Comparison of ENCODE assay signal across 24 mouse cellular contexts in genomic region chr2:9607547-9607946, GRCm38 (mm10).
DNase-seq lines count a peak whose midpoint lies in the region; TF ChIP-seq lines count a peak whose summit lies in the region.
"Had no signal": no experiment of that assay in that cellular context is flagged by ENCODE, and none has a peak within 500 bp of the region (broad histone marks: within the 10 kb centered on the region; RNA-seq: fewer than 3 reads in every experiment).

No protein-coding gene starts in this region.

- no peak overlapping the region for H3K27ac ChIP-seq in layer of hippocampus, adult 2 months
- H3K27ac ChIP-seq: embryonic facial prominence, embryonic 10.5 days; embryonic facial prominence, embryonic 13.5 days; forebrain, embryonic 12.5 days; forebrain, embryonic 15.5 days; gastrocnemius, adult 2 months; heart, embryonic 15.5 days; hindbrain, embryonic 10.5 days; hindbrain, embryonic 13.5 days; intestine, embryonic 15.5 days had no signal

- DNase-seq in cerebellum, adult 9-11 months, result peak; percentile 18
- no peak for DNase-seq in cerebellum, adult 11-12 months
- DNase-seq in layer of hippocampus, adult 8-10 months (ENCODE audit: low spot score in 2 of 2), result peak; percentile 8 to 13
- no peak for DNase-seq in layer of hippocampus, adult 2 months (ENCODE audit: low spot score in 2 of 2)
- peak; percentile 58 for DNase-seq in brain, adult 2 months (ENCODE audit: low read depth, low spot score)
- DNase-seq in telencephalon, adult 2 months (ENCODE audit: low read depth, low spot score), result peak; percentile 28
- DNase-seq: adrenal gland, adult 2 months; adrenal gland, postnatal 14 days; embryo, embryonic 11 days; gastrocnemius, adult 2 months; gastrocnemius, postnatal 14 days; heart, adult 11 months; heart, postnatal 10 days; heart, postnatal 36 days had no signal

- H3K4me3 ChIP-seq in layer of hippocampus, adult 2 months, result no peak overlapping the region
- H3K4me3 ChIP-seq: embryonic facial prominence, embryonic 10.5 days; embryonic facial prominence, embryonic 13.5 days; erythroblast, embryonic 14.5 days; forebrain, embryonic 12.5 days; forebrain, embryonic 15.5 days; gastrocnemius, adult 2 months; heart, embryonic 12.5 days; heart, embryonic 15.5 days; hindbrain, embryonic 10.5 days; hindbrain, embryonic 13.5 days; intestine, embryonic 15.5 days had no signal

- no peak for TF ChIP-seq CTCF in layer of hippocampus, adult 2 months (conservative IDR thresholded peaks at IDR 0.05)

Comparison
In these comparisons a context has a peak if more than half of its experiments do, and no peak if none do; other contexts are left out.
1. DNase-seq: peak in cerebellum, adult 9-11 months (single experiment), layer of hippocampus, adult 8-10 months (2 of 2), brain, adult 2 months (single experiment) and telencephalon, adult 2 months (single experiment); none in cerebellum, adult 11-12 months (single experiment) and layer of hippocampus, adult 2 months (0 of 2).